Mouse (Mus musculus) liver, embryonic 11.5 days (tissue): Measurements from ENCODE around the gene Ccdc88a. TPM values are rescaled to one million over a fixed set of nuclear protein-coding genes. Genes with fewer than 3 reads are reported as not detected.
"Not testable (repeated sequence)": the region's sequence is repeated elsewhere in the genome, so short reads cannot be mapped to it uniquely, and the experiment has no call there.

Experiments used
- ATAC-seq: fragments of 200-750 bp; cut with Nextera tagmentation; replicated peaks from 2 replicates; pipeline ENCODE4 v1.8.0; 2017; ENCODE audit warnings: moderate number of reproducible peaks, mild to moderate bottlenecking, moderate TSS enrichment, moderate library complexity; ENCODE audit not compliant: low FRiP score
- DNase-seq: peaks from one replicate; pipeline ENCODE4 v3.0.0-alpha.2; 2017; ENCODE audit warnings: low spot score
- H3K27ac ChIP-seq: fragments of 300-500 bp; sonication (generic); 2 replicates; pipeline ENCODE4 v1.5.1; 2014; ENCODE audit warnings: mild to moderate bottlenecking, low read depth, low read length, control low read depth
- H3K27me3 ChIP-seq: fragments of 300-500 bp; sonication (generic); replicated peaks from 2 replicates; pipeline ENCODE4 v1.6.1; 2014; ENCODE audit warnings: low read length, mixed read lengths; ENCODE audit not compliant: control insufficient read depth, insufficient read depth
- H3K36me3 ChIP-seq: fragments of 300-500 bp; sonication (generic); 2 replicates; pipeline ENCODE4 v1.6.1; 2014; ENCODE audit warnings: mild to moderate bottlenecking, low read length, moderate library complexity, mixed read lengths; ENCODE audit not compliant: control insufficient read depth, insufficient read depth
- H3K4me1 ChIP-seq: fragments of 300-500 bp; sonication (generic); replicated peaks from 2 replicates; pipeline ENCODE4 v1.6.1; 2014; ENCODE audit warnings: low read length, mixed read lengths; ENCODE audit not compliant: control insufficient read depth, insufficient read depth
- H3K4me2 ChIP-seq: fragments of 300-500 bp; sonication (generic); 2 replicates; pipeline ENCODE4 v1.6.1; 2014; ENCODE audit warnings: mild to moderate bottlenecking, control low read depth, moderate library complexity
- H3K4me3 ChIP-seq: fragments of 300-500 bp; sonication (generic); 2 replicates; pipeline ENCODE4 v1.5.1; 2014; ENCODE audit warnings: low read depth, low read length, control low read depth
- H3K9ac ChIP-seq: fragments of 300-500 bp; sonication (generic); 2 replicates; pipeline ENCODE4 v1.6.1; 2014; ENCODE audit warnings: low read depth, low read length, control low read depth
- H3K9me3 ChIP-seq: fragments of 300-500 bp; sonication (generic); 2 replicates; pipeline ENCODE4 v1.6.1; 2016; ENCODE audit warnings: low read length, inconsistent platforms, mixed read lengths; ENCODE audit not compliant: control insufficient read depth
- WGBS: fragments of 180-500 bp; shearing (Covaris S2); extraction: QIAGEN DNeasy Blood & Tissue Kit; methylation state at CpG from one replicate; pipeline ENCODE4 v1.1.7; 2014; 5-methylcytosine and 5-hydroxymethylcytosine counted together
- polyA plus RNA-seq: library from polyadenylated mRNA; unstranded; fragments of >200 nt; fragmentation: Nextera tagmentation; extraction: Ambion mirVana; gene quantifications from 2 replicates; pipeline ENCODE4 v1.2.1, GENCODE M21; 2014

The Ccdc88a gene
- polyA plus RNA-seq, 1 experiment from 2014 or later: 12.8 TPM

DNA sequence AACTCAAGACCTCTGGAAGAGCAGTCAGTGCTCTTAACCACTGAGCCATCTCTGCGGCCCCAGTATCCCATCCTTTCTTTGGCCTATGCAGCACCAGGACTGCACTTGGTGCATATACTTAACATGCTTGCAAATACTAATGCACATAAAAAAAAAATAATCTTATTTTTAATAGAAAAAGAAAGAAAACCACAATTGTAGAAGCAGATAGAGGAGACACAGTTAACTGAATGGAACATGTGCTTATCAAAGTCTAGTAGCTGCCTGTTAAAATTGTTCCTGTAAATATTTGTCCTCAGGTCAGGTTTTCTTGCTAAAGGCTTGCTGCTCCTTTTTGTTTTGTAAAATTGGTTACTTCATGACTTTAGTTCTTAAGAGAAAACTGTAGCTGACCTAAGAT, 164.7 kb downstream of the Ccdc88a start:
- Histone ChIP-seq H3K4me2 (no peak overlapping the region), H3K4me3 (no peak overlapping the region), H3K4me1 (no peaks in the 10 kb centered on the region), H3K27me3 (no peaks in the 10 kb centered on the region), H3K36me3 (peaks cover 33% of the 10 kb centered on the region), H3K9me3 (no peaks in the 10 kb centered on the region), H3K9ac (no peak overlapping the region), H3K27ac (no peak overlapping the region)
- ATAC-seq (no peak), DNase-seq (no peak)
- 97% methylated on average over 1 of the region's 1 CpGs for WGBS

DNA sequence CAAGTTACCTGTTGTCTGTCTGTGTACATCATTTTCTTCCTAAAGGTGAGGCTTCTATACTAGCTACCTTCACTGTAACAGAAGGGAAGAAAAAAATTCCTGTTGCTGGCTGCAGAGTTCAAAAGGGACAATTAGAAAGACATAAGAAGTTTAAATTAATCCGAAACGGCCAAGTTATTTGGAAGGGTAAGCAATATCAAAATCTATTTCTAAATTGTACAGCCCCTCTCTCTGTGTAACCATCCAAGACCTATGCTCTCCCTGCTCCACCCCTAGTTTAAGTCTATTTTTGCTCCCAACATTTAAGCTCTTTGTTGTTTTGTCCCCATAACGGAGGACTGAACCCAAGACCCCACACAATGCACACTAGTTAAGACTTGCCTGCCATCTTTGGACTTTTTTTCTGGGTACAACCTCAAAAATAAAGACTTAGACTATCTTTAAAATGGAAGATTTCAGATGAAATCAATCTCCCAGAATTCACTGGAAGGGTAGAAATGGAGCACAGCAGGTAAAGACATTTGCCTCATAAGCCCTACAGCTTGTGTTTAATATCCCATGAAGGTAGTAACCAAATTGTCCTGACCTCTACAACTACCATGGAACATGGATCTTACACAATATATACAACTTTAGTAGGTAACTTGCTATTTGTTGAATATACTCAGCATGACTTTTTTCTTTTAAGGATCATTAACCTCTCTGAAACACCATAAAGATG, 170.9 kb downstream of the Ccdc88a start:
- no peaks in the 10 kb centered on the region for H3K27me3 ChIP-seq
- no peak overlapping the region for H3K9ac ChIP-seq
- ATAC-seq: no peak
- H3K4me3 ChIP-seq: no peak overlapping the region
- H3K9me3 ChIP-seq: no peaks in the 10 kb centered on the region
- WGBS: 86% methylated on average over 3 of the region's 3 CpGs
- H3K36me3 ChIP-seq: peaks cover 34% of the 10 kb centered on the region
- DNase-seq: no peak
- H3K27ac ChIP-seq: no peak overlapping the region
- no peak overlapping the region for H3K4me2 ChIP-seq
- peaks cover 6% of the 10 kb centered on the region for H3K4me1 ChIP-seq

DNA sequence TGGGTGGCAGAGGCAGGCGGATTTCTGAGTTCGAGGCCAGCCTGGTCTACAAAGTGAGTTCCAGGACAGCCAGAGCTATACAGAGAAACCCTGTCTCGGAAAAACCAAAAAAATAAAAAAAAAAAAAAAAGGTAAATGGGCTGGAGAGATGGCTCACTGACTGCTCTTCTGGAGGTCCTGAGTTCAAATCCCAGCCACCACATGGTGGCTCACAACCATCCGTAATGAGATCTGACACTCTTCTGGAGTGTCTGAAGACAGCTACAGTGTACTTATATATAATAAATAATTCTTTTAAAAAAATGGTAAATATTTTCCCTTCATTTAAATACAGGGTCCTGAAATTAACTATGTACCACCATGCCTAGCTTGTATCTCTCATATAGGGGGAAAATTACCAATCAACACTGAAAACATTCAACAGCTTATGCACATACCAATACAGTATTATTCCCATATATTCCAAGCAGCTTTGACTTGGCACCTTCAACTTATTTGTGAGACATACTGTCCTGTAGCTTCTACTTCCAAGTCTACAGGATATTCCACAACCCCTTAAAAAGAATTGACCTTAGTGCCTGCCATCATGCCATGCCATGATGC, 171.8 kb downstream of the Ccdc88a start:
- H3K36me3 ChIP-seq: peaks cover 33% of the 10 kb centered on the region
- not testable (repeated sequence) for DNase-seq, H3K27ac ChIP-seq, H3K27me3 ChIP-seq, ATAC-seq, H3K4me1 ChIP-seq, H3K4me2 ChIP-seq, H3K9ac ChIP-seq, H3K9me3 ChIP-seq
- 80% methylated on average over 4 of the region's 4 CpGs for WGBS
- H3K4me3 ChIP-seq: 0 out of 2 replicates have a peak overlapping the region, but pooled peaks have one; percentile 62

DNA sequence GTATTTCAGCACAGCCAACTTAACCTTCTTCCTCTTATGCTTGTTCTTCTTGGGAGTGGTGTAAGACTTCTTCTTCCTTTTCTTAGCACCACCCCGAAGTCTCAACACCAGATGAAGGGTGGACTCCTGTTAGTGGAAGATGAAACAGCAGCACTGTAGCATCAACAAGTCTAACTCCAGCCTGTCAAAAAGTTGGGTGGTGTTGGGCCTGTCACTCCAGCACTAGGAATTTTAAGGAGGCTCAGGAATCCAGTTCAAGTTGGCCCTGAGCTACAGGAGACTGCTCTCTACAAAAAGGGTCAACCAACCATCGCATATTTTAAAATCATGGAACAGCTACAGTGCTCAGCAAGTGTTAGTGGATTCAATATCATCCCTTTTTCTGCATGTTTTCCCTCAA, 172.8 kb downstream of the Ccdc88a start:
- H3K9me3 ChIP-seq, H3K4me1 ChIP-seq, ATAC-seq, DNase-seq, H3K27me3 ChIP-seq: not testable (repeated sequence)
- H3K36me3 ChIP-seq: peaks cover 29% of the 10 kb centered on the region
- 64% methylated on average over 2 of the region's 2 CpGs for WGBS
- peak overlapping the region; percentile 62 for H3K4me3 ChIP-seq
- H3K9ac ChIP-seq: peak overlapping the region; percentile 90
- peak overlapping the region; percentile 87 for H3K27ac ChIP-seq
- H3K4me2 ChIP-seq: peak overlapping the region; percentile 86

DNA sequence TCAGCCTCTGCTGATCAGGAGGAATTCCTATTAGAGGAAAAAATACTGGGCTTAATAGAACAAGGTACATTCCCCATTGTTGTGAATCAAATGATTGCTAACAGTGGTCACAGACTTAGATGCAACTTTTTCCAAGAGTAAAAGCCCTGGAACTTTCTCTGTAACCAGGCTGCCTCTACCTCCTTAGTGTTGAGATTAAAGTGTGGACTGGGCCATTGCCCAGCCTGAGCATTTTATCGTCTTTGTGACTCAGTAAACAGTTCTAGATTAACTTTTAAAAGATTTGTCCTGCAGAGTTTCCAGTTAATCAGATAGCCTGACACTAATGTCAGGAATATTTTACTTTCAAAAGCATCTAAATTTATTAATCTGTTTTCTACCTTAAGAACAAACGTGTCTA, 173.3 kb downstream of the Ccdc88a start:
- peaks cover 25% of the 10 kb centered on the region for H3K36me3 ChIP-seq
- 8% methylated on average over 2 of the region's 2 CpGs for WGBS
- H3K27me3 ChIP-seq: no peaks in the 10 kb centered on the region
- H3K9ac ChIP-seq: peak overlapping the region; percentile 90
- H3K4me1 ChIP-seq: peaks cover 6% of the 10 kb centered on the region
- H3K4me2 ChIP-seq: peak overlapping the region; percentile 86
- peak overlapping the region; percentile 87 for H3K27ac ChIP-seq
- no peak for ATAC-seq
- H3K4me3 ChIP-seq: peak overlapping the region; percentile 62
- H3K9me3 ChIP-seq: no peaks in the 10 kb centered on the region
- no peak for DNase-seq

DNA sequence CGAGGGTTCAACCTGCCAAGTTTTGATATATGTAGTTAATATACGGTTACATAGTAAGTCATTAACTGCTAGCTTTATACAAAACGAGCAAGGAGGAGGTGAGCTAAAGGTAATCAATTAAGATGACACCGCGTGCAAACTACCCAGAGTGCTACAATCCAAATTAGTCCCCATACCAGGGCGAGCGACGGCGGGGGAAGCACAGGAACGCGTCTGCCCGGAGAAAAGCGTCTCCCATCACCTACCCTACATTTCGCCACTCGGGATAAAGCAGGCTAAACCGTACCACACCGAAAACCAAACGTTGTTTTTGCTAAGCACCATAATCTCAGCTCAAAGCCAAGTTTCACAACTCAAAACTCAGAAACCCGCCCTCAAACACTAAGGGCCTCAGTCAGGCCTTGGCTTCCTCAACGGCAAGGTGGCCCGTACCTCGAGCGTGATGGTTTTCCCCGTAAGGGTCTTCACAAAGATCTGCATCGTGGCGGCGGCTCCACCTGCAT, 173.8 kb downstream of the Ccdc88a start:
- H3K4me2 ChIP-seq: peak overlapping the region; percentile 86
- H3K27ac ChIP-seq: peak overlapping the region; percentile 87
- DNase-seq: no peak
- H3K4me1 ChIP-seq: peaks cover 6% of the 10 kb centered on the region
- H3K4me3 ChIP-seq: peak overlapping the region; percentile 62
- peak; percentile 25 for ATAC-seq
- H3K9ac ChIP-seq: peak overlapping the region; percentile 90
- no peaks in the 10 kb centered on the region for H3K9me3 ChIP-seq
- no peaks in the 10 kb centered on the region for H3K27me3 ChIP-seq
- WGBS: under 1% methylated on average over 27 of the region's 27 CpGs
- peaks cover 23% of the 10 kb centered on the region for H3K36me3 ChIP-seq

DNA sequence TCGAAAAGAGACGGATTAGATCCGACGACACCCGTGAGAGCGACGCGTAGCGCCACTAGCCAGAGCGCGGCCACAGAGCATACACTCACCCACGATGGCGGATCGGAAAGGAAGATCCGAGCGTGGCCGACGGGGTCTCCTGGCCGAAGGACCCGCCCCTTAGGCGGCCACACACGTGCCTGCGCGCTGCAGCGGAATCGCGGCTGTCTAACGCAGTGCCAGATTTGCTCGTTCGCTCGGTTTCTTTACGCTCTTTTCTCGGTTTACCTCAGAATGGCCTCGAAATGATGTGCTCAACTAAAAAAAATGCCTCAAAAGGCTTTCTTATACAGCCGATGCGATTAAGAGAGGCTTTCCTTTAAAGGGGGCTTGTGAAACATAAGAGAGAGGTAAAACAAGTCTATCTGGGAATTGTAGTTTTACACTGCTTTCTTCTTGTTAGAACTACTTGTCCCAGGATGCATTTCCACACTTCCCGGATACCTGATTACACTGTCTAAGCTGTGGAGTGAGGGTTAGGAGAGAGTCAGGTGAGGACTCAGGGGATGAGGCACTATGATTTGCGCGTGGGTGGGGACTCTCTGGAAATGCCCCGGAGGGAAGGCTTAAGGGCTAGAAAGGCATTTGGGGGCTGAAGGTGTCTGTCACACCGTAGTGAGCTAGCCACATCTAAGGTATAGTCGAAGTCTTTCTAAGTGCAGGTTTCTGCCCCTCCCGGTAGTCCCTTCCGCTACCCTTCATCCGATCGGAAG, 174.5 kb downstream of the Ccdc88a start, which contains the start of the genes Clhc1 and Rps27a:
Clhc1 (plus strand) TSS at position 199 of the 752 bp plus-strand sequence.
Rps27a (minus strand) TSS at position 358 of the 752 bp plus-strand sequence.
- H3K9me3 ChIP-seq: no peaks in the 10 kb centered on the region
- H3K4me1 ChIP-seq: peaks cover 6% of the 10 kb centered on the region
- H3K27me3 ChIP-seq: no peaks in the 10 kb centered on the region
- ATAC-seq (peak; percentile 94), DNase-seq (peak; percentile 94)
- H3K9ac ChIP-seq: peak within 1 kb of the TSS; percentile 90
- peaks cover 23% of the 10 kb centered on the region for H3K36me3 ChIP-seq
- peak within 1 kb of the TSS; percentile 62 for H3K4me3 ChIP-seq
- under 1% methylated on average over 45 of the region's 46 CpGs for WGBS
- peak within 1 kb of the TSS; percentile 87 for H3K27ac ChIP-seq
- H3K4me2 ChIP-seq: peak within 1 kb of the TSS; percentile 86
